Mouse (Mus musculus) testis, postnatal 10 days (tissue): Measurements from ENCODE around the gene Rnf183.

Experiments
- DNase-seq: peaks from one replicate; pipeline ENCODE4 v3.0.0; 2021; ENCODE audit warnings: low spot score

The Rnf183 gene

DNA sequence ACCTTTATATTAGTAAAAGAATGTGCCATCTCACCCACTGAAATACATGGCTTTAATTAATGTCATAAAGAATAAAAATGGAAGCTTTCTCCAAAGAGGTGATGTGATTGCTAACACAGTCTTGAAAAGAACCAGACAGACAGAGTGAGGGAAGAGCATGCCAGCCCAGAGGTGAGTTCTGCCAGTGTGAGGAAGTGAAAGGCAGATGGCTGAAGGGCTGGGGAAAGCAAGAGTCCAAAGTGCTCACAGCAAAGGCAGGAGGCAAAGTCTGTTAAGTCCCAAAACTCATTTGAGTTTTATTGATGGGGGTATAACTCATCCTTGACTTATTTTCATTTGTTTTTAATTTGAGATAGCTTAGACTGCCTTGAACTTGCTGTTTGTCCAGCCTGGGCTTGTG is 4.4 kb downstream of the Rnf183 start:
- DNase-seq = no peak

DNA sequence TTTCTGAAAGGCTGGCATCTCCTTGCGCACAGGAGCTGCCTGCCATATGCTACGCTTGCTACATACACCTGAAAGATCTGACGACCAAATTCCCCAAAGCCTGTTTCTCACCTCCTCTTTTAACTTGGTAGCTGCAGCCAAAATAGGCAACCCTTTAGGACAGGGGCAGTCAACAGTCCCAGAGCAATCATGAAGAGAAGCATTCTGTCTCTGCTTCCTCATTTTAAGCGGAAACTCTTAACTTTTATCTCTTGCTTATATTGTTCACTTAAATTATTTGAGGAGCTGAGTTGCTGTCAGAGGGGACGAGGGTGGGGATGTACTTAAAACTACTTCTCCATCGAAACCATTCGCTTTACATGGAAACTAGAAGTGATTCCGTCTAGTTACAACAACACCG is 5.4 kb downstream of the Rnf183 start:
- no peak for DNase-seq

- peak; percentile 53 for DNase-seq
These were observed 6.9 kb downstream of the Rnf183 start for GRCm38 (mm10) chr4:62427978-62428758.

- DNase-seq = no peak
These were observed 9.2 kb downstream of the Rnf183 start for GRCm38 (mm10) chr4:62425891-62426290.

DNA sequence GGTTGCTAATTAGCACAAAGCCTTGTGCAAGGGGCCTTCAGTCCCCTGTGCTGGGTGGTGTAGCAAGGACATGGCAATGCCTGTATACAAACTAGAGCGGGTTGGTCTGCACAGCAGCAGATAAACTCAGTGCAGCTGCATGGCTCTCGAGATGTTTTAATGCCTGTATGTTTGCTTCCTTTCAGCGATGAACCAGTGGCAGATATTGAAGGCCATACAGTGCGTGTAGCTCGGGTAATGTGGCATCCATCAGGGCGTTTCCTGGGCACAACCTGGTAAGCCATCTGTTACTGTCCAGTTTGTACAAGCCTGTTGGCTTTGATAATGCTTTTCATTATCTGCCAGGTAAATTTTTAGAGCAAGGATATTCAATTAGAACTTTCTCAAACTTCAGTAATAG is 16.0 kb downstream of the Rnf183 start:
- no peak for DNase-seq

- DNase-seq = no peak
These were observed 16.6 kb downstream of the Rnf183 start for GRCm38 (mm10) chr4:62418448-62418847.

DNA sequence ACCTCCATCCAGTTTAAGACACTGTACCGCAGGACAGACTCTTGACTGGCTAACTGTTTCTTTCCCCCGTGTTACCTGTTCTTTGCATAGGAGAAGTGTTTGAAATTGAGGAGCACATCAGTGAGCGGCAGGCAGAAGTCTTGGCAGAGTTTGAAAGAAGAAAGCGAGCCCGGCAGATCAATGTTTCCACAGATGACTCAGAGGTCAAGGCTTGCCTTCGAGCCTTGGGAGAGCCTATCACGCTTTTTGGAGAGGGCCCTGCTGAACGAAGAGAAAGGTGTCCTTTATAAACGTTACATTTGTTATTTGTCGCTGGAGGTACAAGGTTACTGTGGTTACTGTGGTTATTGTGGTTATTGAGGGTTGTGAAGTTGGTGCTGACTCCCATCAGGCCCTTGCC is 23.4 kb downstream of the Rnf183 start:
- DNase-seq = no peak

DNA sequence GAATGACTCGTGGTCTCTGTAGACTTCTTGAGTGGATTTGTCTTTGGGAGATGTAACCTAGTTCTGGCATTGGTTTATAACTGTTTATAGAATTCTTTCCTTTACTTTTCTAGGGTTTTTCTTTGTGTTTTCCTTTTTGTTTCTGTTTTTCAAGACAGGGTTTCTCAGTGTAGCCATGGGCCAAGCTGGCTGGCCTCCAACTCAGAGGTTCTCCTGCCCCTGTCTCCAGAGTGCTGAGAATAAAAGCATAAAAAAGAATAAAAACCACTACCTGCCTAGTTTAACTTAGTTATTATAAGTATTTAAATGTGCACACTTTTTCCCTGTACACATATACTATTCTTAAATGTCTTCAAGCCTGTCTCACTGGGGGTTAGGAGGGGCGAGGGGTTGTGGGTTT is 24.7 kb downstream of the Rnf183 start:
- DNase-seq = no peak

GRCm38 (mm10) chr4:62409615-62410014 is 25.4 kb downstream of the Rnf183 start:
- DNase-seq = no peak

DNA sequence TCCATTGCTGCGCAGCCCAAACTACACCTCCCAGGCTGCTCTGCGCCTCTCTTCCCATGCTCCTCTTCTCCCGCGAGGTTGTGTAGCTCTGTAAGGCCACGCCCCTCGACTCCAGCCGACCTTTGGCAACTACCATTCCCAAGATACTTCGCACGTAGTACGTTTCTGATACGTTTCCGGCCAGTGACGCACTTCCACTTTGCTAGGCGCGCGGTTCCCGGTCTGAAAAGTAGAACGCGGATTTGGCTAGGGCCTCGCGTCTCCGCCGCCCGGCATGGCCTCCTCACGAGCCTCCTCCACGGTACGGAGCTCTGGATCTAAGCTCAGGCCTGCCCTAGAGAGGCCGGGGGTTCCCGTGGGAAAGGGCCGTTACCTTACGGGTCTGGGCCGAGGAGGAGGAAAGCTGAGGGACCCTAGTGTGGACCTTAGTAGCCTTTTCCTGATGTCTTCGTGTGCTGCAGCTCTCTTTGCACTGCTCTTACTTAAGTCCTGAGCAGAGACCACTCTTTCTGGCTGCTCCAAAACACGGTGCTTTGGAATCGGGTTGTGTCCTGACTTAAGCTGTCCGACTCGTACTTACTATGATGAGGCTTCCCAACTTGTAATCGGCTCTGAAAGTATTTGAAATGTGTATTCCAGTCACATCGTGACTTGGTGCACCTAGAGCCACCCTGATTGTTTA is 26.3 kb downstream of the Rnf183 start, which contains the start of the genes Cdc26 and Prpf4:
Cdc26 (minus strand) TSS at position 42 of the 682 bp plus-strand sequence.
Prpf4 (plus strand) TSS at position 197 of the 682 bp plus-strand sequence.
- peak; percentile 98 for DNase-seq

- peak; percentile 50 for DNase-seq
These were observed 27.1 kb downstream of the Rnf183 start for GRCm38 (mm10) chr4:62407730-62408582.

DNA sequence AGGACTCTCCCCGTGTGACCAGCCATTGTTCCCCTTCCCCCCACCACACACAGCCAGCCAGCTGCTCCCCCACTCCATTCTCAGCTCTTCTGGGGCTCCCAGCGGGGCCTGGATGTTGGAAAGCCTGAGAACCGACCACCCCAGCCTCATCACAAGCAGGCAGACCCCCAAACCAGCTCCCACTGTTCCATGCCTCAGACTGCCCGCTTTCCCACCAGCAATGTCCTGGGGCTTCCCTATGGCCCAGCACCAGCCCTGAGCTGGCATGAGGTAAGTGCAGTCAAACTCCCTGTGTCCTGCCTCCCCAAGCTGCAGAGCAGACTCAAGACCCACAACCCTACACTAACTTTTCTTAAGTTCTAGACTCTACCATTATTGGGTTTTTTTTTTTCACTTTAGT is 28.9 kb downstream of the Rnf183 start:
- no peak for DNase-seq

- no peak for DNase-seq
These were observed 36.1 kb downstream of the Rnf183 start for GRCm38 (mm10) chr4:62398956-62399355.

DNA sequence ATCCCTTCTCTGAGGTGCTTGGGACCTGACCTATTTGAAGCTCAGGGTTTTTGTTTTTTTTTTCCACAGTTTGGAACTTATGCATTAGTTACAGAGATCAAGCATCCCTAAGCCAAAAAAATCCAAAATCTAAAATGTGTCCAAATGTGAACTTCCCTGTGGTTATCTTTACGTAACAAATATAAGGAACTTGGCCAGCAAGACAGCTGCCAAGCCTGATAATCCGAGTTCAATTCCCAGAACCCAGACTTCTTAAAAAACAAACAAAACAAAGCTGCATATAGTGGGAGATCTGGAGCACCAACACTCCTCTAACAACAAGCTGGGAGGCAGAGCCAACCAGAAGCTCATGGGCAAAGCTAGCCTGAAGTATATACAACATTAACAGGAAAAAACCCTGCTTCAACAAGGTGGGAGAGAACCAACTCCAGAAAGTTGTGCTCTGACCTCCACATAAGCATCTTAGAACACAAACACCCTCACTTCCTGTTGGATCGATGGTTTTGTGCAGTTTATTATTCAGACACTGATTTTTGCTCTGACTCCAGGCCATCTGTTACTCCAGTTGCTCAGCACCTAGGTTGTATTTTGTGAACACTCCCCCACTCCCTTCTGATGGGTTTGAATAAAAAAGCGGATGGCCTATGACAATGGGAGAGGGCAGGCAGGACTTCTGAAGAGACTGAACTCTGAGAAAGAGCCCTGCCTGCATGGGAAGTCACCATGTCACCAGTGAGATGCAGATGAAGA is 37.3 kb downstream of the Rnf183 start:
- no peak for DNase-seq

GRCm38 (mm10) chr4:62395806-62396205 is 39.2 kb downstream of the Rnf183 start:
- DNase-seq = no peak

DNA sequence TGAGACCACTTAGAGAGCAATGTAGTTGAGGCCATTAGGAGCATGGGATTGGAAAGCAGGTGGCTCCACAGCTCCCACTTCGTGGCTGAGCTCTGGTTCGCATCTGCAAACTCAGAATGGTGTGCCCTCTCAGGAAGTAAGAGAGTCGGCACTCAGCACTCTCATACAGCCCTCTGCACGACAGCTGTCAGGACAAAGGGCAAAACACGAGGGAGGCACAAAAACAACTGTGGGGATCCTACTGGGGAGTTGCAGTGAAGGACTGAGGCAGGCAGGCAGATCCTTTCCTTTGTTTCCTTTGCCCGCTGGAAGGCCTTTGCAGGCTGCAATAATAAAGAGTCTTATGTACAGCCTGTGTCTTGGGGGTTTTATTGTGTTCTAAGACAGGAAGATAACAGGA is 41.6 kb downstream of the Rnf183 start:
- DNase-seq = no peak

DNA sequence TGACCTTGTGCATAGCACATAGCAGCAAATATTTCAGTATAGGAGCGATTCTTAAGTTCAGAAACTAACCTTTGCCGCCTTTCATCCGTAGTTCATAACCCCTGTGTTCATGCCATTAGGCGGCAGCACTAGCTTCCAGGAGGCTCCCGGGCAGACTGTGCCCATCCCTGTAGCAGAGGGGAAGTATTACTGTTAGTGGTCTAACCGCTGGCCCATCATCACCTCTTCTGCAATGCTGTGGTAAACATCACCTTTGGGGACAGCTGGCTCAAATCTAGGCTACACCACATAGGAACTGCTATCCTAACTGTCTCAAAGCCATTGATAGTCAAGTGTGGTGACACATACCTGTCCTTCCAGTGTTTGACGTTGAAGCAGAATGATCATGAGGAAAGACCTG is 43.2 kb downstream of the Rnf183 start:
- DNase-seq = no peak

GRCm38 (mm10) chr4:62389592-62390512 is 45.2 kb downstream of the Rnf183 start:
- DNase-seq = no peak

- no peak for DNase-seq
These were observed 49.6 kb downstream of the Rnf183 start for GRCm38 (mm10) chr4:62385439-62385838.

- DNase-seq = no peak
These were observed 50.9 kb downstream of the Rnf183 start for GRCm38 (mm10) chr4:62384159-62384558.

DNA sequence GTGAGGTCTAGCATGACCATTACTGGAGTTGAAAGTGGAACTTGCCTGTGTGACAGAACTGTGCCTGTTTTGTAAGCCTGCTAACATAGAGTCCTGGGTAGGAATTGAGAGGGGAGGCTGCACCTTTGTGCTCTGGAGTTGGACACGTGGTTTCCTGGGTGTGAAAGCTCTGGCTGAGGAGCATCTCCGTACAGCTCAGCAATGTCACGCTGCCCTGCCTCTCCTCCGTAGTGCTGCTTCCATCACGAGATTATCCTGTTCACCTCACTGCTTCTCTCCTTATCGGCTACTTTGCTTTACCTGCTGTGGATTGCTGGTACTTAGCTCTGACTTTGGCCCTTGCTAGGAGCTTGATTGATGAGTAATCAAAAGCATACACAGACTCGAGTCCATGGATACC is 51.3 kb downstream of the Rnf183 start:
- no peak for DNase-seq
